Comparison of ENCODE assay signal across 15 mouse cellular contexts in genomic region chr5:52041447-52041846, GRCm38 (mm10).
"Had no signal": no experiment of that assay in that cellular context is flagged by ENCODE, and none has a peak within 500 bp of the region (broad histone marks: within the 10 kb centered on the region; RNA-seq: fewer than 3 reads in every experiment).

No protein-coding gene starts in this region.

- H3K36me3 ChIP-seq: kidney, embryonic 15.5 days; liver, embryonic 13.5 days; midbrain, embryonic 10.5 days; midbrain, embryonic 13.5 days; neural tube, embryonic 13.5 days had no signal

- ATAC-seq: midbrain, embryonic 16.5 days had no signal

- H3K27ac ChIP-seq: kidney, embryonic 15.5 days; liver, embryonic 13.5 days; midbrain, embryonic 10.5 days; midbrain, embryonic 13.5 days; neural tube, embryonic 13.5 days had no signal

- H3K9me3 ChIP-seq: kidney, embryonic 15.5 days; liver, embryonic 13.5 days; midbrain, embryonic 10.5 days; midbrain, embryonic 13.5 days; neural tube, embryonic 13.5 days had no signal

- DNase-seq: kidney, adult 8-10 months; kidney, postnatal 10 days; kidney, postnatal 36 days; liver, embryonic 13.5 days; lung, adult 2 months; lung, postnatal 14 days; lung, postnatal 4 days; thymus, adult 18-20 months; thymus, postnatal 36 days had no signal

- H3K27me3 ChIP-seq: kidney, embryonic 15.5 days; liver, embryonic 13.5 days; midbrain, embryonic 13.5 days; neural tube, embryonic 13.5 days had no signal

- H3K4me2 ChIP-seq: kidney, embryonic 15.5 days; liver, embryonic 13.5 days; midbrain, embryonic 13.5 days; neural tube, embryonic 13.5 days had no signal

- H3K4me1 ChIP-seq: kidney, embryonic 15.5 days; midbrain, embryonic 10.5 days; midbrain, embryonic 13.5 days had no signal

- H3K9ac ChIP-seq: kidney, embryonic 15.5 days; liver, embryonic 13.5 days; midbrain, embryonic 13.5 days; neural tube, embryonic 13.5 days had no signal

- H3K4me3 ChIP-seq: kidney, embryonic 15.5 days; liver, embryonic 13.5 days; midbrain, embryonic 10.5 days; midbrain, embryonic 13.5 days; myocyte; neural tube, embryonic 13.5 days had no signal
